Mouse (Mus musculus): ENCODE measurements around the gene Tmem121.

GRCm38 (mm10) chr12:113214972-113215666 lies 29.4 kb downstream of the Tmem121 start:
- TF ChIP-seq ZC3H11A (IDR thresholded peaks at IDR 0.05; ENCODE audit: borderline replicate concordance, low read depth, low read length) (no peak), HCFC1 (IDR thresholded peaks at IDR 0.05; ENCODE audit: borderline replicate concordance, insufficient read depth, low read length) (no peak), ZNF384 (IDR thresholded peaks at IDR 0.05; ENCODE audit: low read depth, low read length) (no peak)
